Mouse (Mus musculus) bone marrow macrophage, adult 2 months (primary cell): Measurements from ENCODE around the gene Ccdc146.

Experiments
- CTCF ChIP-seq: IDR thresholded peaks from 2 replicates; pipeline ENCODE4 v1.5.1; 2012; ENCODE audit warnings: low read depth, mild to moderate bottlenecking, low read length, moderate library complexity
- POLR2A ChIP-seq: IDR thresholded peaks from 2 replicates; pipeline ENCODE4 v1.6.1; 2012; ENCODE audit warnings: mild to moderate bottlenecking, low read depth, low read length, borderline replicate concordance

GRCm38 (mm10) chr5:21468100-21468499 is 43.6 kb upstream of the Ccdc146 start:
- no peak for TF ChIP-seq CTCF
- TF ChIP-seq POLR2A: no peak
